Mouse (Mus musculus) embryo, embryonic 11.5 days (tissue): Measurements from ENCODE around the gene Tab1.

Source experiments
- DNase-seq: peaks from one replicate; pipeline ENCODE4 v3.0.0-alpha.2; 2012; ENCODE audit warnings: low read depth, low spot score

Gene Tab1

GRCm38 (mm10) chr15:80136645-80137044 is 3.7 kb downstream of the Tab1 start:
- no peak for DNase-seq

GRCm38 (mm10) chr15:80137945-80138791 is 5.2 kb downstream of the Tab1 start:
- DNase-seq, result no peak

- no peak for DNase-seq
Observed at GRCm38 (mm10) chr15:80140302-80140701, 7.4 kb downstream of the Tab1 start.

- no peak for DNase-seq
Observed at GRCm38 (mm10) chr15:80140878-80141277, 8.0 kb downstream of the Tab1 start.

- no peak for DNase-seq
Observed at GRCm38 (mm10) chr15:80142130-80142529, 9.2 kb downstream of the Tab1 start.

GRCm38 (mm10) chr15:80143760-80144159 is 10.8 kb downstream of the Tab1 start:
- DNase-seq, result no peak

GRCm38 (mm10) chr15:80145397-80145796 is 12.5 kb downstream of the Tab1 start:
- no peak for DNase-seq

- DNase-seq, result no peak
Observed at GRCm38 (mm10) chr15:80146153-80146552, 13.2 kb downstream of the Tab1 start.

- no peak for DNase-seq
Observed at GRCm38 (mm10) chr15:80147090-80147489, 14.2 kb downstream of the Tab1 start.

GRCm38 (mm10) chr15:80147511-80147910 is 14.6 kb downstream of the Tab1 start:
- no peak for DNase-seq

GRCm38 (mm10) chr15:80148565-80148964 is 15.6 kb downstream of the Tab1 start:
- DNase-seq, result no peak

GRCm38 (mm10) chr15:80149517-80149916 is 16.6 kb downstream of the Tab1 start:
- DNase-seq, result no peak

GRCm38 (mm10) chr15:80152663-80153062 is 19.7 kb downstream of the Tab1 start:
- no peak for DNase-seq

- DNase-seq, result no peak
Observed at GRCm38 (mm10) chr15:80153757-80154156, 20.8 kb downstream of the Tab1 start.

- no peak for DNase-seq
Observed at GRCm38 (mm10) chr15:80155707-80156106, 22.8 kb downstream of the Tab1 start.

- DNase-seq, result no peak
Observed at GRCm38 (mm10) chr15:80157197-80157943, 24.4 kb downstream of the Tab1 start.

GRCm38 (mm10) chr15:80158001-80158706 is 25.2 kb downstream of the Tab1 start:
- DNase-seq, result no peak

- DNase-seq, result no peak
Observed at GRCm38 (mm10) chr15:80158707-80159090, 25.8 kb downstream of the Tab1 start.

GRCm38 (mm10) chr15:80159286-80159901 is 26.5 kb downstream of the Tab1 start:
- DNase-seq, result no peak

GRCm38 (mm10) chr15:80160223-80160622 is 27.3 kb downstream of the Tab1 start:
- no peak for DNase-seq

GRCm38 (mm10) chr15:80160726-80161125 is 27.8 kb downstream of the Tab1 start:
- DNase-seq, result no peak

- no peak for DNase-seq
Observed at GRCm38 (mm10) chr15:80161199-80161598, 28.3 kb downstream of the Tab1 start.
